Mouse (Mus musculus) liver, embryonic 14.5 days (tissue): ENCODE data around the gene Zfp827.

Experiments
- CTCF ChIP-seq: IDR thresholded peaks from 2 replicates; pipeline ENCODE4 v1.5.1; 2016; ENCODE audit warnings: antibody characterized with exemption, low read depth, control low read depth
- EP300 ChIP-seq: IDR thresholded peaks from 2 replicates; pipeline ENCODE4 v1.6.1; 2016; ENCODE audit warnings: antibody characterized with exemption, low read depth

DNA sequence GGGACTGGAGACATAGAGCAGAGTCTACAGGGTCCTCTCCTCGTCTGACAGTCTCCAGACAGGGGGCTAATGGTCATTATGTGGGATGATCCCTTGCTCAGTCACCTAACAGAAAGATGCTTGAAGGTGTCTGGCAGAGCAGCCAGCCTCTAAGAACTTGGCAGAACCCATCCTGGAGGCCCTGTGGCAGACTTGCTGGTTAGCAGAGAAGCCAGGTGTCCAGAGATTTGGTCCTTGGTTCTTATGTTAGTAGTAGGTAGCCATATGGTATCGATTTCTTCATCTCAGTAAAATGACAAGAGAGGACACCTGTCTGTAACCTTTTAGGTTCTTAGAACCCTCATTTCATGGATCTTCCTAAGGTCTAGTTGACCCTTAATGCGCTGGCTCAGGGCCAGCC lies 28.9 kb downstream of the Zfp827 start:
- TF ChIP-seq EP300 (no peak), CTCF (no peak)
